Mouse (Mus musculus) retina, postnatal 7 days (tissue): Measurements from ENCODE around the gene Tm7sf3.
"Not testable (repeated sequence)": the region's sequence is repeated elsewhere in the genome, so short reads cannot be mapped to it uniquely, and the experiment has no call there.

Experiments
- DNase-seq: peaks from one replicate; pipeline ENCODE4 v3.0.0-alpha.2; 2012; ENCODE audit warnings: low read depth, low spot score

The Tm7sf3 gene

DNA sequence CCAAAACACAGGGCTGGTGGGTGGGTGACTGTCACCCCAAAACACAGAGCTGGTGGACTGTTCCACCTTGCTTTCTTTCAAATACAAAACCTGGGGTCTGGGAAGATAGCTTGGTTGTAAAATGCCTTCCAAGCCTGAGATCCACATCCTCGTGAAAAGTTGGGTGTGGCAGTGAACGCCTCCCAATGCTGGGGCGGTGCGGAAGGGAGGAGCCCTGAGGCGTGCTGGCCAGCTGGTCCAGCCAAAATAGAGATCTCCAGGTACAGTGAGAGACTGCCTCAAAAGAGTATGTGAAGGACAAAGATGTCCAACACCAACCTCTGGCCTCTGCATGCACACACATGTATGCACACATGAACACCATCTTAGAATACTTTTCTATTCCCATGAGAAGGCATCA is 28.1 kb downstream of the Tm7sf3 start:
- no peak for DNase-seq

DNA sequence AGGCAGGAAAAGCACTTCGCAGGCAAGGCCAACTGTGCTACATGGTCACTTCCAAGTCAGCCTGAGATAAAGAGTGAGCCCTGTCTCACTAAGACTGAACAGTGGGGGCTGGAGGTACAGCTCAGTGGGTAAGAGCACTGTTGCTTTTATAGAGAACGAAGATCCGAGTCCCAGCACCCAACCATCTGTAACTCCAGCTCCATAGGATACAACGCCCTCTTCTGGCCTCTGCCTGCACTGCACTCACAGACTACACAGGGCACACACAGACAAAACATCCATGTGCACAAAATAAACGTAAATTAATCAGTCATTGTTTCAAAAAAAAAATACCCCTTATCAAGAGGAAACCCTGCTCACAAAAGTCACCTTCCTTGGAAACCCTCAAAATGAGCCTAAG is 28.7 kb downstream of the Tm7sf3 start:
- DNase-seq = no peak

- DNase-seq = no peak
Observed at GRCm38 (mm10) chr6:146612736-146613135, 29.9 kb downstream of the Tm7sf3 start.

GRCm38 (mm10) chr6:146611897-146612296 is 30.7 kb downstream of the Tm7sf3 start:
- no peak for DNase-seq

DNA sequence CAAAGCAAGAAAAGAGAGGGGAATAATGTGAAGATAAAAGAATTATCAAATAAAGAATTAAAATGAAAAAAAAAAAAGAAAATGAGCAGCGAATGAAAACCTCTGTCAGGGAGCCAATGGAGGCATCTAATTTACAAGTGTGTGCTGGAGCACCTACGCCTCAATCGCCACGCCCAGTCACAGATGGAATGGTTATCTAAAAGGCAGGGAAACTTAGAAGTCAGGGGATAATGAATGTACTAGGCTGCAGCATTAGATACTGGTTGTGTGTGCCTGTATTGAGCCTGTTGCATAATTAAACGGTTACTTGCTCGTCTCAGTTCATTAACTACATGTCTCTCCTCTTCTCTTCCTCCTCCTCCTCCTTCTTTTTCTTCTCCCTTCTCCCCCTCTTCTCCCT is 31.2 kb downstream of the Tm7sf3 start:
- DNase-seq = no peak

DNA sequence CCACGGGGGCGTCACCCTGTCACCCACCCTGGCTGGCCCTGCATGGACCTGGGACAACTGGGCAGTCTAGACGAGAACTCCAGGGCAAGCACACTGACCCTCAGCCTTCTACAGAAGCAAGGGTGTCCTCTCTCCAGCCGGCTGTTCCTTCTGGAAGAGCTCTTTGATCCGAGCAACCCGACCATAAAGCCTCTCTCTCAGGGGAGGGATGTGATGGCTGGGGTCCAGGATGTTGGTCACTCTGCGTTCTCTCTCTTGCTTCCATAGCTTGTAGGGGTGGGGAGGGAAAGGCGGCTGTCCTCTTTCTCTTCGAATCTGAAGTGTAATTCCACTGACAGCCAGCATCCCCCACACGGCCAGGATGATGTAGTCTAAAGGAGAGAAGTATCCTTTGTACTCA is 39.0 kb downstream of the Tm7sf3 start:
- DNase-seq = no peak

DNA sequence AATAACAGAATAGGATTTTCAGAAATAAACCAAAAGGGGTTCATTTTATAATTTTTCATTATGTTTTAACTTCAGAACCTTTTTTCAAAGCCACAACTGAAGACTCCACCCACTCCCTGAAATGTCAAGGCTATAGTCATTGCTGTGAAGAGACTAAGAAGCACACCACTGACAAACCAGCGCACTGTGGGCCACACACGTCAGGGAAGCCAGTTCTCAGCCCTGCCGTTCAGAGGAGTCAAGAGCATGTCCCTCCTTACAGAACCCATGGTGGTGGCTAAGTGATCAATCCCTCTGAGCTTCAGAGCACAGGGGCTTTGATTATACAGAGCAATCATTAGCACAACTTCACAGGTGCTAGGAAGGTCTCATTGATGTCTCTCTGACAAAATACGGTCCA is 40.0 kb downstream of the Tm7sf3 start:
- DNase-seq = no peak

- DNase-seq = no peak
Observed at GRCm38 (mm10) chr6:146585134-146585533, 57.5 kb downstream of the Tm7sf3 start.

- DNase-seq = no peak
Observed at GRCm38 (mm10) chr6:146583366-146584046, 59.1 kb downstream of the Tm7sf3 start.

- DNase-seq = no peak
Observed at GRCm38 (mm10) chr6:146580381-146580926, 62.2 kb downstream of the Tm7sf3 start.

DNA sequence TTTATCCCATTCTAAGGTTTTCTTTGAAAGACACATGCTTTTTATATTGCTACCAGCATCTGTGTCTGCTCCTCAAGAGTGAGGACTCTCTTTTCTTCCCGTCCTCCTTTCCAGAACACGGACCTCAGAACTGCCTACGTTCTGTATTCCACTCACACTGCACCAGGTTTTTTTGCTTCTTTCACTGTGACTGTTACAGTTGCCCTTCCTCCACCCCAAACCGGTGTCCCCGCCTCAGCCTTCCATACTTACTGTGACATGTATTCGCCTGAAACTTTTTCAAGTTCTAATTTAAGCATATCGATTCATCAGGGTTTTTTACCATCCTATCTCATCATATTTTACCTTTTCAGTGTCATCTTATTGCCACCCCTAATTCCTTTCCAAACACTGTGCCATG is 64.0 kb downstream of the Tm7sf3 start:
- DNase-seq = no peak

DNA sequence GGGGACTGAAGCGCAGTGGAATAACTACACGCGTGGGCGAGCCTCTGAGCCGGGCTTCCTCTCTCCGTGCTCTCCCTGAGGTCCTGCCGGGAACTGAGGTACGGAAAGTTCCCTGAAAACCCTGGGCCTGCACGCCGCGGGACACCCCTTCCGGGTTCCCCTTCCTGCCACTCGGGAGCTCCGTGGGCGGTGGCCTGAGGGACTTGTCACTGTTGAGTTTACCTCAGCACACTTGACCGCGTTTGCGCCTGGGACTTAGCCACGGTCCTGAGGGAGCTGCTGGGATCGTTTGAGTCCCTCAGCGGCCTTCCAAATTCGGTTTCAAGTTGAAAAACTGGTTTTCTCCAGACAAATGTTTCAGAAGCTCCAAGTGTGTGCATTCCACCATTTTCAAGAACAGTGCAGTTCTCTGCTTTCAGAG is 64.5 kb downstream of the Tm7sf3 start:
- DNase-seq = peak; percentile 34

- DNase-seq = peak; percentile 97
Observed at GRCm38 (mm10) chr6:146577310-146578109, 65.1 kb downstream of the Tm7sf3 start, which contains the start of gene Ints13. Gene Ints13, minus strand, starts transcription at chr6:146577835.

GRCm38 (mm10) chr6:146576903-146577302 is 65.7 kb downstream of the Tm7sf3 start, which contains the start of gene Fgfr1op2:
Gene Fgfr1op2, plus strand, starts transcription at chr6:146577203.
- DNase-seq = no peak

DNA sequence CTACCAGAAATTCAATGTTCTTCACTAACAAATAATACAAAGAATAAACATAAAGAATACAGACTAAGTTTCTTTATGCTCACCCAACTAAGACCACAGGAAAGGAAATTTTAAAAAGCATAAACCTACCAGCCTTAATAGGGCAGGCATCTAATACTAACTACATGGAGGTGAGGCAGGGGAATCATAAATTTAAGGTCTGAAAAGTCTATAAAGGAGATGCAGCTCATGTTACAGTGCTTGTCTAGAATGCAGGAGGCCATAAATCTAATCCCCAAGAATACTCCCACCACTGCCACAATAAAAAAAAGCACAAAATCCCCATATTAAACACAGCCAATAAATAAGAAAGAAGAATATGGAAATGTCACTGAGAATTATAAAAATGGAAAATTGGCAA is 70.6 kb downstream of the Tm7sf3 start:
- no peak for DNase-seq

- not testable (repeated sequence) for DNase-seq
Observed at GRCm38 (mm10) chr6:146562461-146562860, 80.2 kb downstream of the Tm7sf3 start.
